Mouse (Mus musculus) bone marrow, adult 2 months (tissue): Measurements from ENCODE around the gene Srp72.

Source experiments
- CTCF ChIP-seq: fragments of 200-500 bp; IDR thresholded peaks from 2 replicates; pipeline ENCODE4 v1.5.1; 2011; ENCODE audit warnings: low read length, control low read depth; ENCODE audit not compliant: control insufficient read depth, insufficient read depth
- POLR2A ChIP-seq: fragments of 200-500 bp; IDR thresholded peaks from 2 replicates; pipeline ENCODE4 v1.6.1; 2011; ENCODE audit warnings: low read depth, mild to moderate bottlenecking, control low read depth, low read length, borderline replicate concordance; ENCODE audit not compliant: control insufficient read depth

DNA sequence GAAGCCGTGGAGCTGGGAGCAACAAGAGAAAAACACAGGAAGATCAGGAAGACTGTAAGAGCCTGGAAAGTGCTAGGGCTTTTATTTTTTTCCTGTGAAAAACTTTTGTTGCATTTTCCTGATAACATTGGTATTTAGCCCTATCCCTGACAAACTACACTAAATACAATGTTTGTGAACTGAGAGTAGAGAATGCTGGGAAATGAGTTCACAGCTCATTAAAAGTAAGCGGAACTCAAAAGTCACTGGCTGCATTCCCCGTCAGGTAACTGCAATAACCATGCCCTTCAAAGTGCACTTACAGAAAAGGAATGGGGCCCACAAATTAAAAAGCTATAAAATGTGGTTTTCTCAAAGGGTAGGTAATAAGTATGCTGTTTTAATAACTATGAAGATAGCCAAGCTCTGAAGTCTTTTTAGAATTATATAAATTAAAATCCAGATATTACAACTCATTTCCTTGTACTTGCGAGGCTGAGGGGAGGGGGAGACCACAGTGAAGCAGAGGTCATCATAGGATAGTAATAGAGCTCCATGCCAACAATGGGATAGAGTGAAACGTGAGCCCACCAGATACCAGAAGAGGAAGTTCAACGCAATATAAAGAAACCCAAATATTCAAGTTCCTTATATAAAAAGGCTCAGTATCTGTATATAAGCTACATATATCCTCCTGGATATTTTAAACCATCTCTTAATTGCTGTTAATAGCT lies 29.4 kb upstream of the Srp72 start:
- TF ChIP-seq POLR2A (no peak), CTCF (no peak)
